Mouse (Mus musculus) thymus, postnatal 4 days (tissue): ENCODE data around the gene Ntrk2.

ENCODE experiments used
- DNase-seq: peaks from one replicate; pipeline ENCODE4 v3.0.0; 2021

The Ntrk2 gene

GRCm38 (mm10) chr13:58927656-58928226, 121.4 kb downstream of the Ntrk2 start:
- DNase-seq = no peak

GRCm38 (mm10) chr13:58928668-58929436, 122.5 kb downstream of the Ntrk2 start:
- no peak for DNase-seq

DNA sequence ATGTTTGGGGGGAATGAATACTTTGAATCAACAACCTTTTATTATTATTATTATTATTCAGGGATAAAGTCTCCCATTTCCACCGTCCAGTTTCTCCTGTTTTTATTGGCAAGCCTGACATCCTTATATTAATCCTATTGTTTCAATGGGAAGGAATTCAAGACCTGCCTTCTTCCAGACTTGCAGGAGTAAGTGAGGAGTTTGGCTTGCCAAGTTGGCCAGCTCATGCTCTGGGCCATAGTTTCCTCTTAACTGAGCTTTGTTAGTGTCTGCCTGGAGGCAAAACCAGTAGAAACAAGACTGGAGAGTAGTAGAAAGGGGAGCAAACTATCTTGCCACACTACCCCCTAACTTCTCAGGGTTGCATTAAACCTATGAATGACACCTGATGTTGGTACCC, 123.8 kb downstream of the Ntrk2 start:
- no peak for DNase-seq

DNA sequence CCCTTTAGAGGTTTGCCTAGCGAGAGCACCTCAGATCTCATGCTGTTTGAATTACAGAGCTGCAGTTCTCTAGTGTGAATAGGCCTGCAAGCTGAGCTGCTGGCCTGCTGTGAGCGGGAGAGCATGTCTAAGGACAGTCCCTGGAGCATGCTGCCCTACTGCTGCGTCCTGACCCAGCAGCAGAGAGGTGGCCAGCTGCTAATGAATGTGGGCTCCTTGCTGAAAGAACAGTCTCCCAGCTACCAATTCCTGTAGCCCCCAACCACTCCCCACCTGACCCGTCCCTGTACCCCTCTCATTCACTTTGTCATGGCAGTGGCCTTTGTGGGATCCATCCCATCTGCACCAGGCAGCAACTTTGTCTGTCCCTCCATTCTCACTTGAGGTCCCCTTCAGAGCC, 126.8 kb downstream of the Ntrk2 start:
- DNase-seq = no peak

- DNase-seq = no peak
Observed at GRCm38 (mm10) chr13:58934576-58935110, 128.3 kb downstream of the Ntrk2 start.

DNA sequence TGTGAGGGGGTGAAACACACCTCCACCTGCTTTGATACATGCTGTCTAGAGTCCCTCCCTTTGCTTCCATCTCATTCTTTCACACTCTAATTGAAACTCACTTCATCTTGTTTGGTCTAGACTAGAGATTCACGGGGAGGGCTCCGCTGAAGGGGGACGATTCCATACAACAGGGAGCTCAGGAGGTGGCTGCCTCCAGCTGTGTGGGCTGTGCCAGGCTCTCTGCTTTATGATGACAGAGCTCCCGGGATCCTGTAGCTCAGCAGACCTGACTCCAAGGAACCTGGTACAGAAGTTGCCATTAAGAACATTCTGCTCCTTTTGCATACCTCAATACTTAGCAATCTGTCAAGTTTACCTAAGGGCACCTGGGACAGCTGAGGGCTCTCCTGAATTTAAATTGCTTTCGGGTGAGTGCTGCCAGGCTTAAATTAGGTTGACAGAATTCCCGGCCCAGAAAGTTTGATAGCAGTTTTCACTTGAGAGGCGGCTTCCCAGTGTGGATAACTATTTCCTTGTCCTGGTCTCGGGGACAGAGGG, 129.7 kb downstream of the Ntrk2 start:
- DNase-seq = no peak

- DNase-seq = no peak
Observed at GRCm38 (mm10) chr13:58937884-58938283, 131.5 kb downstream of the Ntrk2 start.

DNA sequence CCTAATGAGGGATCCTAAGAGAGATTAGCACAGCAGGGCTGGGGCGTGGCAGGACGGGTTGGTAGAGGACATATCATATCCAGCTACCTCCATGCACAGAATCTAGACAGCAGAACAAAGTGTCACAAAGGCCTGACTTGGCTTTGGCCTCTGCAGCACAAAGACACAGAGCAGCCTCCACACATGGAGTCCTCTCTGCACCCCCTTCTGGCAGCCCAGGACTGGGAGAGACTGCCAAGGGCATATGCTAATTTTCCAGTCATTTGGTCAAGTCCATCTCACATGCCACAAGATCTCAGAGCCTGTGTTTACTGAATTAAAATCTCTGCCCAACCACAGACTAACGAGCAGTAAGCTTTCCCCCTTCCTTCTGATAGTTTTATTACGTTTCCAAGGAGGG, 132.1 kb downstream of the Ntrk2 start:
- DNase-seq = no peak

DNA sequence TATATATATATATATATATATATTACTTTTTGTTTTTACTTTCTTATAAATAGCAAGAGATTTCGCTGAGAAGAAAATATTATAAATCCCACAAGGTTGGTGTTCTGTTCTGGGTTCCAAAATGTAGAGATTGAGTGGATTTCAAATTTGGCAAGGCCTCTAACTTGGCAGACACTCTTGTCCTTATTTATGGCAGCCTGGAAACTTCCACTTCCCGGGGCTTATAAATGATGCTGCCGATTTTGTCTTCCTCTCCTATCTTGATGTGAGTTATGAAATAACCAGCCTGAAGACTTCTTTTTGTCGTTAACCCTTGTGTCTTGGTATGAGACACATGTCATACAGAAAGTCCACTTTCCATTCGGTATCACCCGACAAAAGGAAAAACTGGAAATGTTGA, 133.8 kb downstream of the Ntrk2 start:
- no peak for DNase-seq

DNA sequence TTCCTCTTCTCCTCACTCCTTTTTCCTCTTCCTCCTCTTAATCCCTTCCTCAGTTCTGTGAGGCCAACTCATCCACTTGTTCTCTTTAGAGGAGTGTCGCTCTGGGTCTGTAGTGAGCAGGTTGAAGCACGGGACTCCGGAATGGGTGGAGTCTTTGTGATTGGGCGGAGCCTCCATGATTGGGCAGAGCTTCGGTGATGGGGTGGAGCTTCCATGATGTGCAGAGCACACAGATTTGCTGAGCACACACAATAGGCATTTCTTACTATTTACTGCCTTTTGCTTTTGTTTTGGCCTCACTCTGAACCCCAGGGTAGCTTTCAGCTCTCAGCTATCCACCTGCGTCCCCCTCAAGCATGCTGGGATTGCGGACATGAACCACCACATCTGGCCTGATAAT, 134.4 kb downstream of the Ntrk2 start:
- DNase-seq = no peak

- DNase-seq = no peak
Observed at GRCm38 (mm10) chr13:58945781-58946180, 139.4 kb downstream of the Ntrk2 start.

DNA sequence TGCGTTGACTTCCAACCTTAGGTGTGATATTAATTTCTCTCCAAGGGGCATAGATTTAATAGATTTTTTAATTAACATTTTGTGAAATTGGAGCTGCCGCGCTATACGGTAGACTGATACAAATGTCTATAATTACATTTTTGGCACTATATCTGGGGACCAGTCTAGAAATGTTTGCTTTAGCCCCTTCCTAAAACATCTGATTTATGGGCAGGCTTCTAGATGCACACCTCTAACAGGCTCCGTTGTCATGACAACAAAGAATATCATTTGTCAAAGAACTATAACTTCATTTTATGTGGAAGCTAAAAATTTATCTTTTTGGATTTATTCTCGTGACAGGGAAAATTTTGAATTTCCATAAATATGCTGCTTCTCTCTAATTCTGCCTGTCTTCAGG, 140.2 kb downstream of the Ntrk2 start:
- DNase-seq = no peak

GRCm38 (mm10) chr13:58947056-58947455, 140.7 kb downstream of the Ntrk2 start:
- DNase-seq = no peak

GRCm38 (mm10) chr13:58954331-58954730, 148.0 kb downstream of the Ntrk2 start:
- DNase-seq = no peak

- DNase-seq = no peak
Observed at GRCm38 (mm10) chr13:58954764-58955163, 148.4 kb downstream of the Ntrk2 start.

GRCm38 (mm10) chr13:58955237-58955777, 148.9 kb downstream of the Ntrk2 start:
- DNase-seq = no peak

- DNase-seq = no peak
Observed at GRCm38 (mm10) chr13:58958171-58958904, 152.0 kb downstream of the Ntrk2 start.

GRCm38 (mm10) chr13:58960321-58960720, 154.0 kb downstream of the Ntrk2 start:
- no peak for DNase-seq

DNA sequence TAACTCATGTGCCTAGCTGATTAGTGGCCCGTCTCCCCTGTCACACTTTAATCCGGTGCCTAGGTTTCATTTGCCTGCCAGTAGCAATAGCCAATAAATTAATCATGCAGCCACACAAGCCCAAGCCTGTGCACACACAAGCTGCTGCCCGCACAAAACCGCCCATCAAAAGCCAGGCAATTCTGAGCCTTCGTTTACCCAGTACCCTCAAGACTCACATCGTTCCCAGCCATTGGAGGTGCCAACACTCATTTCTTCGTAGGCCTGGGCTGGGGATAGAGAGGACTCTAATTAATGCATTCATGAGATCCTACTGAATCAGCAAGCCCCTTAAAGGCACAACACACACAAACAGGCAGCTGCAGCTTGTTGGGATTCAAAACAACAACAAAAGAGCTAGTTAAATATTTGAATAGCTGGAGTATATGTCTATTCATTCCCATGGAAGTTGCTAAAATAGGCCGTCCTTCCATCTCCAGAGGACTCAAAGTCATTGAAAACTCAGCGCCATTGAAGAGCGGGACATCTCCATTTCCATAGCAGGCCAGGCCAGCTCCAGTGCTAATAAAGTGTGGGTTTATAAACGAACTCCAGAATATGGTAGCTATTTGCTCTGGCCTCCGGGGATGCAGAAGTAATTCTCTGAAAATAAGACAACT, 158.5 kb downstream of the Ntrk2 start:
- no peak for DNase-seq

GRCm38 (mm10) chr13:58965826-58966225, 159.5 kb downstream of the Ntrk2 start:
- no peak for DNase-seq

- DNase-seq = no peak
Observed at GRCm38 (mm10) chr13:58966466-58966865, 160.1 kb downstream of the Ntrk2 start.

GRCm38 (mm10) chr13:58968168-58968567, 161.8 kb downstream of the Ntrk2 start:
- DNase-seq = no peak

GRCm38 (mm10) chr13:58971449-58971903, 165.1 kb downstream of the Ntrk2 start:
- no peak for DNase-seq
